Mouse (Mus musculus) hindbrain, embryonic 15.5 days (tissue): ENCODE data around the gene Atp6v1e2. TPM values are rescaled to one million over a fixed set of nuclear protein-coding genes. Genes with fewer than 3 reads are reported as not detected.

Source experiments
- ATAC-seq: fragments of 200-750 bp; cut with Nextera tagmentation; 2 replicates; pipeline ENCODE4 v1.8.0; 2017; ENCODE audit warnings: low read depth, moderate number of reproducible peaks, moderate TSS enrichment; ENCODE audit not compliant: low FRiP score
- H3K27ac ChIP-seq: fragments of 300-500 bp; sonication (generic); replicated peaks from 2 replicates; pipeline ENCODE4 v1.5.1; 2015; ENCODE audit warnings: mild to moderate bottlenecking, inconsistent platforms
- H3K27me3 ChIP-seq: fragments of 300-500 bp; sonication (generic); 2 replicates; pipeline ENCODE4 v1.6.1; 2015; ENCODE audit warnings: control low read depth, inconsistent platforms
- H3K36me3 ChIP-seq: fragments of 300-500 bp; sonication (generic); 2 replicates; pipeline ENCODE4 v1.6.1; 2015; ENCODE audit warnings: control low read depth, inconsistent platforms
- H3K4me1 ChIP-seq: fragments of 300-500 bp; sonication (generic); replicated peaks from 2 replicates; pipeline ENCODE4 v1.6.1; 2015; ENCODE audit warnings: control low read depth, inconsistent platforms
- H3K4me2 ChIP-seq: fragments of 300-500 bp; sonication (generic); 2 replicates; pipeline ENCODE4 v1.6.1; 2015; ENCODE audit warnings: moderate library complexity, mild to moderate bottlenecking, inconsistent platforms
- H3K4me3 ChIP-seq: fragments of 300-500 bp; sonication (generic); 2 replicates; pipeline ENCODE4 v1.5.1; 2015; ENCODE audit warnings: mild to moderate bottlenecking, inconsistent platforms
- H3K9ac ChIP-seq: fragments of 300-500 bp; sonication (generic); 2 replicates; pipeline ENCODE4 v1.6.1; 2015; ENCODE audit warnings: inconsistent platforms
- H3K9me3 ChIP-seq: fragments of 300-500 bp; sonication (generic); 2 replicates; pipeline ENCODE4 v1.6.1; 2016; ENCODE audit warnings: control low read depth, inconsistent platforms
- WGBS: fragments of 180-500 bp; shearing (Covaris S2); methylation state at CpG from one replicate; pipeline ENCODE4 v1.1.7; 2015; 5-methylcytosine and 5-hydroxymethylcytosine counted together
- polyA plus RNA-seq: library from polyadenylated mRNA; unstranded; fragments of >200 nt; fragmentation: Nextera tagmentation; extraction: Ambion mirVana; gene quantifications from 2 replicates; pipeline ENCODE4 v1.2.1, GENCODE M21; 2015

Gene Atp6v1e2
- 0.16 TPM in 1 of 2 replicates, not detected in the other for polyA plus RNA-seq

DNA sequence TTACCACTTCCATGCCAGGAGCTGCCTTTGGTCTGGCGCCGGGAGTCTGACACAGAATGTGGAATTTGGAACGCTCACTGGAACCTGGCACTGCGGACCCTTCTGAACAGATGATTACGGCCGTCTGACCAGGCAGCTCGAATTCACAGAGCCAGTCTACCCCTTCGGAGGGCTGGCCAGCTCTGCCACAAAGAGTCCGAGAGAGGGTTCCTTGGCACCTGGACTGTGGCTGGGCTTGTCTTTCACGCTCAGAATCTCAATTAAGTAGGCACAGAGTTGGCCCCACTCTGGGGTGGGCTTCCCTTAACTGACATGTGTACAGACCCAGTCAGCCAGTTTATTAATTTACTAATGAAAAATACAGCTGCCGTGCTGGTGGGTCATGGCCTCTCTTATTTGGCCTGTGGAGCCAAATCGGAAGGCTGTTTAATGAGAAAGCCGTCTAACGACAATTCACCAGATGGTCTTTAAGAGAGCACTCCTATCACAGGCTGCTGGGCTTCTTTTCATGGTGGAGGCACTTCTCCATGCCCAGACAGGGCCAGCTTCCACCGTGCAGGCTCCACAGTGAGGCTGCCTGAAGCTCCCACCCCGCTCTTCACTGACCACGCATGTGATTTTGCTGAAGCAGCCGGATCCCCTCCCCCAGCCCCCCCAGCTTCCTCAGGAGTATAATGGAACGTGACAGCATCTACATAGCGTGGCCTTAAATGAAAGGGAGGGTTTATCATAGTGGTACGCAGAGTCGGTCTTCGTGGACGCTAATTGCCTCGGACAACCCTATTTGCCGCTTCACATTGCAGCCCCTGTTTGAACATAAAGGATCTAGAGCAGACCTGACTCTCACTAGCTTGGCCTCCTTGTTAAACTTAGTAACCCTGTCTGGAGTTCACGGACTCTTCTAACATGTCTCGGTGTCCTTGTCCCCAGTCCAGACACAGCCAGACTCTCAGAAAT is at the start of gene Atp6v1e2:
TSS of gene Atp6v1e2 (minus strand) at position 58 of the 957 bp plus-strand sequence.
- WGBS: 54% methylated on average over 28 of the region's 28 CpGs

DNA sequence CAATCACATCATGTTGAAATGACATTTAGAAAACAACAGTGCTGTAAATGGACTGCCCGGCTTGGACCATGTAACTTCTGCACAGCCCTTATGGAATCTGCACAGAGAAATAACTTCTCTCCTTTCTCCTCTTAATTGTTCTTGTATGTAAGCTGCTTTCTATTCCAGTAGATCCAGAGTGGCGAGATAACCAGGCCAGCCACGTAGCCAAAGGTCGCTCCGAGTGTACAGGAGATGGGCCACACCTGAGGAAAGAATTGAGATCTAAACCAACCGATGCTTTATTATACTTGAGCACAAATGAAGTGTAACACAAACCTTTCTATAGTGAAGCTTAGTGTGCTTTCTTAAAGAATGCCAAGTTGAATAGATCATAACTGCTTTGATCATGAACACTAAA is 49.6 kb upstream of the Atp6v1e2 start:
- 0 out of 2 replicates have a peak, but pooled peaks cover 10% of the 10 kb centered on the region for H3K36me3 ChIP-seq

More for the DNA sequence above, at the start of gene Atp6v1e2:
- no peaks in the 10 kb centered on the region for H3K36me3 ChIP-seq
- ATAC-seq: peak; percentile 90
- H3K9me3 ChIP-seq: no peaks in the 10 kb centered on the region
- H3K27me3 ChIP-seq: no peaks in the 10 kb centered on the region
- H3K4me1 ChIP-seq: peaks cover 7% of the 10 kb centered on the region; the same call in 1 of the 2 replicates
- H3K27ac ChIP-seq: peak within 1 kb of the TSS; percentile 19
- no peak within 1 kb of the TSS for H3K4me3 ChIP-seq
- H3K4me2 ChIP-seq: no peak within 1 kb of the TSS
- no peak within 1 kb of the TSS for H3K9ac ChIP-seq

DNA sequence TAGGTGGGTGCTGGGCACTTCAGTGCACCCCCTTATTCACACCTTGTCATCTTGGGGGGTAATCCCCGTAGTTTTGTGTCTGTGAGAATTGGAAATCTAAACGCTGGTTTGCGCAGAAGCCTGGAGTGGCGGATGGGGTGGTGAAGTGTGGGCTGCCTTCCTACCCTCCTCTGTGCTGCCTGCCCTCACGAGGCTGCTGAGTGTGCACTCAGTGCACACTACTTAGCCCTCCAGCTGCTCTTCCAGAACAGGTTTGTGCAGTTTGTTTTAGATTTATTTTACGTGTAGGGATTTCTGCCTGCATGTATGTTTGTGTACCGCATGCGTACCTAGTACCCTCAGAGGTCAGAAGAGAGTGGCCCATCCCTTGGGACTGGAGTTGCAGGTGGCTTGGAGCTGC is 43.6 kb upstream of the Atp6v1e2 start:
- no peak overlapping the region for H3K27ac ChIP-seq
- H3K36me3 ChIP-seq: no peaks in the 10 kb centered on the region
- H3K27me3 ChIP-seq: no peaks in the 10 kb centered on the region
- H3K9ac ChIP-seq: no peak overlapping the region
- WGBS: 95% methylated on average over 8 of the region's 8 CpGs
- H3K4me2 ChIP-seq: no peak overlapping the region
- peaks cover 22% of the 10 kb centered on the region for H3K4me1 ChIP-seq
- no peak overlapping the region for H3K4me3 ChIP-seq
- ATAC-seq: no peak
- no peaks in the 10 kb centered on the region for H3K9me3 ChIP-seq

More for the DNA sequence above, 49.6 kb upstream of the Atp6v1e2 start:
- no peak for ATAC-seq
- Histone ChIP-seq H3K4me1 (no peaks in the 10 kb centered on the region), H3K9me3 (no peaks in the 10 kb centered on the region), H3K9ac (no peak overlapping the region), H3K27me3 (no peaks in the 10 kb centered on the region), H3K27ac (no peak overlapping the region), H3K4me2 (no peak overlapping the region), H3K4me3 (no peak overlapping the region)
- 93% methylated on average over 6 of the region's 6 CpGs for WGBS

DNA sequence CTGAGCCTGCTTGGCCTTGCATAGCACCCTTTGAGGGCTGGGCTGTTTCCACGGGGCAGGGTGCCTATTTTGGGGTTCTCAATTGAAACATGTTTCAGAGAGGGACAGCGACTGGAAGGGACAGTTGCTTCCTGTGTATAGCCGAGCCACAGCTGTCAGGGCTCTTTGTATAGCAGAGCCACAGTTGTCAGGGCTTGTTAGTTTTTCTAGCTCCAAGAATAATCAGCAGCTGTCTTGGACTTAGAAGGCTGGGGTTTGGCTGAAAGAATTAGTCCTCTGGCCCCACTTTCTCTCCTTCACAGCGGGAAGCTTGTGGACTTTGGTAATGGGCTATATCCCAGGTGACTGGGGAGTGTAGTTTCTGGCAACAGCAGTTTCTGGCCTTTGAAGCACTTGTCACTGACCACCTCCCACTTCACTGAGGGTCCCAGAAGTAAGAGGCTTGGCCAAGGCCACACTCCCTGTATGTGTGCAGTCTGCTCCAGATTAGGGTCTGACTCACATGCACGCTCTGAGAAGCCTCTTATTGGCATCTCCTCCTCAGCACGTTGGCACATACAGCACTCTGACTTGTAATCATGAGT is 41.0 kb upstream of the Atp6v1e2 start:
- peaks cover 29% of the 10 kb centered on the region for H3K4me1 ChIP-seq
- 0 out of 2 replicates have a peak, but pooled peaks have one; percentile 37 for ATAC-seq
- no peak overlapping the region for H3K27ac ChIP-seq
- no peak overlapping the region for H3K9ac ChIP-seq
- no peak overlapping the region for H3K4me2 ChIP-seq
- WGBS: 52% methylated on average over 6 of the region's 6 CpGs
- H3K9me3 ChIP-seq: no peaks in the 10 kb centered on the region
- no peaks in the 10 kb centered on the region for H3K36me3 ChIP-seq
- H3K4me3 ChIP-seq: no peak overlapping the region
- H3K27me3 ChIP-seq: no peaks in the 10 kb centered on the region

DNA sequence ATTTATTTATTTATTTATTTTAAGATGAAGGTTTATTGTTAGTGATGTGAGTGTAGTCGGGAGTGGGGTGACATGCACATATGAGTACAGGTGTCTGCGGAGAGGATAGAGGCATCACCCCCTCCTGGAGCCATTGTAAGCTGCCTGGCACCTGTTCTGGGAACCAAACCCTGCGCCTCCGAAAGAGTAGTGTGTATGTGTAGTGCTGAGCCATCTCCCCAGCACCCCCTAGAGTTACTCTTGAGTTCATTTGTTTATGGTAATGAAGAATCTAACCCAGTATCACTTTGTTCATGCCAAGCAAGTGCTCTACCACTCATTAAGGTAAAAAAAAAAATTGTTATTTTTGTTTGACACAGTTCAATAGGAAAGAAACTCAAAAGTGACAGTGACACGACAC is 40.5 kb upstream of the Atp6v1e2 start:
- WGBS: 76% methylated on average over 5 of the region's 5 CpGs
- H3K9ac ChIP-seq: no peak overlapping the region
- ATAC-seq: no peak

DNA sequence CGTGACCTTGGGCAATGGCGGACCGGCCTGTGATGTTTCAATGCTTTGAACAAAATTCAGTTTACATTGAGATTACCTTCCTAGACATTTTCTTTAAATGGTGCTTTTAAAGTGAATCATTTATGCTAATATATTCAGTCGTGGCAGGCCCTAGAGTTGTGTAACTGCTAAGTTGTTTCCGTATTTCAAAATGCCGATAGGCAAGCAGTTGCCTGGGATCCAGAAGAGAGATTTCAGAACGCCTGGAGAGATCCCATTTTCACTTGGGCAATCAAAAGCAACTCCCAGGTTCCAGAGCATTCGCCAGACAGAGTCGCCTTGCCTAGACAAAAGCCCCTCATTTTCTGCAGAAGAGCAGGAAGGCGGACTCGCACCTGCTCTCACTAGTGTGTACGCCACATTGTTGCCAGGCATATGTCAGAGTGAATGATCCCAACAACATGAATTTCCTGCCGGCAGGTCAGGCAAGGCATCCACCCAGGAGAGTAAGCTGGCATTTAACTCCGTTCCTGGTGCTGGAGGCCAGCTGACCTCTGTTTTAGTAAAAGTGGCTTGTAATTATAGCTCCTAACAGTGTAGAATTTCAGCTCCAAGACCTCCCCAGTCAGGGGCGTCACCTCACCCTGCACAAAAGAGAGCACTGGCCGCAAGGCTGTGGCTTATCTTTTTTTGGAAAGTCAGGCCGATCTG is 38.9 kb upstream of the Atp6v1e2 start:
- Histone ChIP-seq H3K9me3 (no peaks in the 10 kb centered on the region), H3K4me2 (peak overlapping the region; percentile 5; the same call in 1 of the 2 replicates), H3K9ac (no peak overlapping the region), H3K36me3 (no peaks in the 10 kb centered on the region), H3K27ac (no peak overlapping the region; the same call in 1 of the 2 replicates), H3K4me3 (no peak overlapping the region), H3K4me1 (peaks cover 29% of the 10 kb centered on the region), H3K27me3 (no peaks in the 10 kb centered on the region)
- WGBS: 33% methylated on average over 17 of the region's 17 CpGs
- ATAC-seq: peak; percentile 52; the same call in 1 of the 2 replicates

More for the DNA sequence above, 40.5 kb upstream of the Atp6v1e2 start:
- Histone ChIP-seq H3K9me3 (no peaks in the 10 kb centered on the region), H3K27me3 (no peaks in the 10 kb centered on the region), H3K36me3 (no peaks in the 10 kb centered on the region), H3K4me2 (no peak overlapping the region), H3K4me1 (peaks cover 29% of the 10 kb centered on the region), H3K27ac (no peak overlapping the region), H3K4me3 (no peak overlapping the region)

DNA sequence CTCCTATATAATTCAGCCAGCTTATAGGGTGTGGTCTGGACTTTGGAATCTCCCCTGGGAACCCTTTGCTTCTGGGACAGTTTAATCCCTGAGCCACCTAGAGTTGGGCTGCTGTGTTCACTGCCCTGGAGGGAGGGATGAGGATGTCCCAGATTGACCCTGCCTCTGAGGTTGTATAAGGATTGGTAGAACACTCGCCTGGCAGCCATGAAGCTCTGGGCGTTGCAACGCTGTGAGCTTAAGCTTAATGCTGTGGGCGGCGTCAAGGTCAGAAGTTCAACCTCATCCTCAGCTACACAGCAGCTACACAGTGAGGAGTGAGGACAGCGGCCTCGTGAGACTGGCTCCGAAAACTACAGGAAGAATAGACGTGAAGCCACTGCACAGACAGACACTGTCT is 34.8 kb upstream of the Atp6v1e2 start:
- H3K9me3 ChIP-seq: no peaks in the 10 kb centered on the region
- no peak overlapping the region for H3K4me2 ChIP-seq
- no peak overlapping the region for H3K9ac ChIP-seq
- no peak overlapping the region for H3K4me3 ChIP-seq
- H3K27ac ChIP-seq: no peak overlapping the region
- H3K4me1 ChIP-seq: peaks cover 17% of the 10 kb centered on the region
- WGBS: 67% methylated on average over 9 of the region's 9 CpGs
- no peaks in the 10 kb centered on the region for H3K36me3 ChIP-seq
- H3K27me3 ChIP-seq: no peaks in the 10 kb centered on the region
- no peak for ATAC-seq

DNA sequence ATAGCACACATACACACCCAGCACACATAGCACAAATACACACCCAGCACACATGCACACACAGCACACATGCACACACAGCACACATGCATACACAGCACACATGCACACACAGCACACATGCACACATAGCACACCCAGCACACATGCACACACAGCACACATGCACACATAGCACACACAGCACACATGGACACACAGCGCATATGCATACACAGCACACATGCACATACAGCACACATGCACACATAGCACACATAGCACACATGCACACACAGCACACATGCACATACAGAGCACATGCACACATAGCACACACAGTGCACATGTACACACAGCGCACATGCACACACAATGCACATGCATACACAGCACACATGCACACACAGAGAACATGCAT is 34.0 kb upstream of the Atp6v1e2 start:
- no peak for ATAC-seq
- 97% methylated on average over 2 of the region's 2 CpGs for WGBS
- peaks cover 11% of the 10 kb centered on the region for H3K4me1 ChIP-seq

DNA sequence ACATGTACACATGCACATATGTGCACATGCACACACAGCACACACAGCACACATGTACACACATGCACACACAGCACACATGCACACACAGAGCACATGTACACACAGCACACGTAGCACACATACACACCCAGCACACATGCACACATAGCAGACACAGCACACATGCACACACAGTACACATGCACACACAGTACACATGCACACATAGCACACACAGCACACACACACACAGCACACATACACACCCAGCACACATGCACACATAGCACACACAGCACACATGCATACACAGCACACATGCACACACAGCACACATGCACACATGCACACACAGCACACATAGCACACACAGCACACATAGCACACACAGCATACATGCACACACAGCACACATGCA is 33.5 kb upstream of the Atp6v1e2 start:
- no peaks in the 10 kb centered on the region for H3K36me3 ChIP-seq
- no peaks in the 10 kb centered on the region for H3K27me3 ChIP-seq
- no peak overlapping the region for H3K4me3 ChIP-seq
- no peak for ATAC-seq
- no peaks in the 10 kb centered on the region for H3K9me3 ChIP-seq
- H3K9ac ChIP-seq: no peak overlapping the region
- H3K4me2 ChIP-seq: no peak overlapping the region
- 92% methylated on average over 1 of the region's 1 CpGs for WGBS
- H3K27ac ChIP-seq: no peak overlapping the region
- H3K4me1 ChIP-seq: peaks cover 6% of the 10 kb centered on the region

More for the DNA sequence above, 34.0 kb upstream of the Atp6v1e2 start:
- Histone ChIP-seq H3K4me2 (no peak overlapping the region), H3K27ac (no peak overlapping the region), H3K9me3 (no peaks in the 10 kb centered on the region), H3K9ac (no peak overlapping the region), H3K27me3 (no peaks in the 10 kb centered on the region), H3K4me3 (no peak overlapping the region), H3K36me3 (no peaks in the 10 kb centered on the region)

DNA sequence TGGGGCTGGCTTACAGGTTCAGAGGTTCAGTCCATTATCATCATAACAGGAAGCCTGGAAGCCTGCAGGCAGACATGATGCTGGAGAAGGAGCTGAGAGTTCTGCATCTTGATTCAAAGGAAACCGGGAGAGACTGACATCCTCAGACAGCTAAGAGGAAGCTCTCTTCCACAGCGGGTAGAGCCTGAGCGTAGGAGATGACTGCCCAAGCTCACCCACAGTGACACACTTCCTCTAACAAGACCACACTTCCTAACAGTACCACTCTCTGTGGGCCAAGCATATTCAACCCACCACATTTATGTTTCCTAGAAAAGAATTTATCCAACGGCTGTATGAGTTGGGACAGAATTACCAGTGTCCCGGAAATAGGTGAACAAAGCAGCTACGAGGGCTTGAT is 30.8 kb upstream of the Atp6v1e2 start:
- ATAC-seq: no peak
- H3K4me2 ChIP-seq: no peak overlapping the region
- H3K27me3 ChIP-seq: no peaks in the 10 kb centered on the region
- H3K4me3 ChIP-seq: no peak overlapping the region
- H3K27ac ChIP-seq: no peak overlapping the region
- 90% methylated on average over 6 of the region's 6 CpGs for WGBS
- H3K9ac ChIP-seq: no peak overlapping the region
- H3K4me1 ChIP-seq: no peaks in the 10 kb centered on the region
- H3K36me3 ChIP-seq: no peaks in the 10 kb centered on the region
- H3K9me3 ChIP-seq: no peaks in the 10 kb centered on the region

DNA sequence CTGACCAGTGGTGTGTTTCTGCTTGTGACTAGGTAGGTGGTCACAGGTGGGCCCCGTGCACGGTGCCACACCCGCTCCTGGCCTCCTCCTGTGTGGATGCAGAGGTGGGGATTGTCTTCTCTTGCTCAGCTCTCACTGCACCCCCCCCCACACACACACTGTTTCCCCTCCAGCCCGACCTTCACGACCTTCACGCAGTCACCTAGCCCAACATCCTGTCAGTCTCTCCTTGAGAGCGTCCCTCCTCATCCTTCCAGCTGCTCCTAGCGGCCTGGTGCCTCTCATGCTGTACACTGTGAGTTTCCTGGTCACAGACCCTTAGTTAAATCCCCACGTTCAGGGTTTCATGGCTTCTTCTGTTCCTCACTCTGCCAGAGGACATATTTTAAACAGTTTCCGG is 28.7 kb upstream of the Atp6v1e2 start:
- WGBS: 83% methylated on average over 10 of the region's 10 CpGs
- H3K9me3 ChIP-seq: no peaks in the 10 kb centered on the region
- no peak overlapping the region for H3K4me2 ChIP-seq
- H3K27me3 ChIP-seq: no peaks in the 10 kb centered on the region
- no peak overlapping the region for H3K4me3 ChIP-seq
- ATAC-seq: no peak
- no peak overlapping the region for H3K27ac ChIP-seq
- H3K9ac ChIP-seq: no peak overlapping the region
- no peaks in the 10 kb centered on the region for H3K4me1 ChIP-seq
- H3K36me3 ChIP-seq: no peaks in the 10 kb centered on the region

DNA sequence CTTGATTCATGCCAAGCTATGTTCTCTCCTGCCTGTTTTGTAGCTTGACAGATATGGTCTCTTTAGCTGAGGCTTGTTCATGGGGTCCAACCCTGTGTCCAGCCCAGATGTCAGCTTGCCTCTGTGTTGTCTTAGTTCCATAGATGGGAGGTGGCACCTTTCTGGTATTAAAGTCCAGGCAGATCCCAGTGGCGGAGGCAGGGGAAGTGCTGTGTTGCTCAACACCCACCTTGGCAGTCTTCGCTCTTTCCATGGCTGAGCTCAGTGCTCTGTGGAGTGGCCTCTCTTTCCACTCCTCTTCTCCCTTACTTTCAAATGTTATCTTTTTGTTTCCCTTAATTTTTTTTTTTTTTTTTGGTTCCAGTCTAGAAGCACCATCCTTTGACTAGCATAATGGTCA is 25.4 kb upstream of the Atp6v1e2 start:
- Histone ChIP-seq H3K4me3 (no peak overlapping the region), H3K9me3 (no peaks in the 10 kb centered on the region), H3K27me3 (no peaks in the 10 kb centered on the region), H3K4me1 (peaks cover 10% of the 10 kb centered on the region), H3K36me3 (no peaks in the 10 kb centered on the region), H3K9ac (no peak overlapping the region), H3K27ac (no peak overlapping the region), H3K4me2 (no peak overlapping the region)
- WGBS: 100% methylated on average over 2 of the region's 2 CpGs
- ATAC-seq: no peak
